Mouse (Mus musculus) adrenal gland, postnatal 10 days (tissue): Measurements from ENCODE around the gene AI837181. TPM values are rescaled to one million over a fixed set of nuclear protein-coding genes. Genes with fewer than 3 reads are reported as not detected.
A peak's percentile ranks its signal among the peaks of the same experiment; 100 is the strongest.

Experiments used
- DNase-seq: peaks from one replicate; pipeline ENCODE4 v3.0.0; 2021; ENCODE audit warnings: mixed read lengths
- total RNA-seq, 2 experiments: library from RNA; stranded (reverse); gene quantifications; 2 replicates each; pipeline ENCODE4 v1.2.3; 2021

AI837181 gene
- total RNA-seq, 2 experiments from 2014 or later, result 42.5 to 43.8 TPM

DNA sequence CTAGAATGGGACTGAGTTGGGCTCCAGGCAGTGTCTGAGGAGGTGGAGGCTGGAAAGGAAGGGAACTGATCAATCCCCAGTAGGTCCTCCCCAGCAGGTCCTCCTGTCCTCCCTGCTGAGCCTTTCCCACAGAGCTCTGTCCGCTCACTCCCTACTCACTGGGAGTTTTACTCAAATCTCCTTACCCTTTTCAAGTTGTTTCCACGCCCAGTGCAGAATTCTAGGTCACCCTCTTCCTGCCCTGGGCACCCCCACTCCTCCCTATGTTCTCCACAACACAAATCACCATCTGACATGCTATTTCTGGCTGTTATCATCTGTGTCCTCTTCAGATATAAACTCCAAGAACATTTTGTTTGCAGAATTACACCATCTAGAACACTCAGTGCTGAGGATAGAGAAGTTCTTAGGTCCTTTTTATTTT lies 10.4 kb upstream of the AI837181 start:
- DNase-seq, result no peak

DNA sequence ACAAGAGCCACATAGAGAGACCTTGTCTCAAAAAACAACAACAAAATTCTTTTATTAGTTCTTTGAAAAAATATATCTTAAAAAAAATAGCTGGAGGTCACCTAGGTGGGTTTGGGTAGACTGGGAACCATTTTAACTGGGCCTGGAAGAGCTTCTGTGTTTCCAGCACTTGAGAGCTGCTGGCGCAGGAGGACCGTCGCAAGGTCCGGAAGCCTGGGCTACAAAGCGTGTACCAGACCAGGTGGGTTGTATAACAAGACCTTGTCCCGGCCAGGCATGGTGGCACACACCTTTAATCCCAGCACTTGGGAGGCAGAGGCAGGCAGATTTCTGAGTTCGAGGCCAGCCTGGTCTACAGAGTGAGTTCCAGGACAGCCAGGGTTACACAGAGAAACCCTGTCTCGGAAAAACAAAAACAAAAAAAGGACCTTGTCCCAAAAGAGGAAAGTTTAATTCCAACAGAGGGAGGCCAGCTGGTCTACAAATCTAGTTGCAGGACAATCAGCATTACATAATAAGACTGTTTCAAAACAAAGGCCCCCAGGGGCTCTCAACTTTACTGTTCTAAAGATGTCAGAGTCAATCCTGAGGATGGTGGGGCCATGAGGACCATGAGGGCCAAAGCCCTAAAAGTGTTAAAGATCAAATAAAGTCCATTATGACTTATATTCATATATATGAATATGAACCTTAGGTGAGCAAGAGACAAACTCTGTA lies 6.0 kb upstream of the AI837181 start:
- no peak for DNase-seq

DNA sequence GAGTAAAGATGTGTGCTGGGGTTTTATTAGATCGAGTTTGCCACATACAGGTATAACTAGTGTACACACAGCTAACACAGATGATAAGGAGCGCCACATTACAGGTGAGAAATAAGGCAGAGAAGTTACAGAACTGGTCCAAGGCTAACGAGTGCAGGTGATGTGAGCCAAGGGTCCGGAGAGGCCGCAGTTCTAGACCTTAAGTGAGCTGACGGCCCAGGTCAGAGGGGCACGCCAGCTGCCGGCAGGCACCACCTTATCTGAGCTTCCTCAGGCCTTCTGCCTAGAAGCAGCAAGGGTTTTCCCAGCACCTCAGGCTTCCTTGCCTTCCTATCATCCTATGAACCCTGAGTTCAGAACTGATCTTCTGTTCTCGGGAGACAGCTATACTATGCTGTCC lies 5.3 kb upstream of the AI837181 start:
- DNase-seq, result no peak

DNA sequence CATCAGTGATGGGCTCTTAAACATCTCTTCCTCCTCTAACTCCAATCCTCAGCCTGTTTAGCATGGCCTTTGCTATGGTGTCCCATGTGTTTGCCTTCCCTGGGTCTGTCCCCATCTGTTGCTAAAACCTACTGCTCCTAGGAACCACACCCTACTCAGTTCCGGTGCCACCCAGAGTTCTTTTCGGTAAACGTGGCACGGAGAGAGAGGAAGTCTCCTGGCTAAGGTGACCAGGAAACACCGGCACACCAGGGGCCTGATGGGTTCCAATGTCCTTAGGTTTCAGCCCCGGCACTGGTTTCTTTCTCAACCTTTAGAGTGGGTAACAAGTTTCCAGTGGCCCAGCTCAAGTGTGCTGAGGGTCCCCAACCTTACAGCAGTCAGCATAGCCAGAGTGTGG lies 4.4 kb upstream of the AI837181 start:
- no peak for DNase-seq

DNA sequence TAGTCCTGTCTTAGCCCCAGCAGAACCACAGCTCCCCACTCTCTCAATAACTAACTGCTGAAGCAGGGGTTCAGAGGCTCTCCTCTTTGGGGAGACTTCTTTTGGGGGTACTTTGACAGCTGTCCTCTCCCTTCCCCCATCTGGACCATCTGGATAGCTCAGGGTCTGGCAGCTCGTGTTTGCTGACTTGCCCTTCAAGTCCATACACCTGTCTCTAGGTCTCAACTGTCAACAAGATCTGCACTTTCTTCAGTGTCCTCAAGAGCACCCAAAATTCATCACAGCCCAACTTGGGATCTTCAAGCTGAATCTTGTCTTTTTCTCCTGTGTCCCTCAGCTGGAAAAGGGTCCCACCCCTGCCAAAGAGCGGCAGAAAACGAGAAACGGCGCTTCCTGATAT lies 3.2 kb upstream of the AI837181 start:
- DNase-seq, result no peak

DNA sequence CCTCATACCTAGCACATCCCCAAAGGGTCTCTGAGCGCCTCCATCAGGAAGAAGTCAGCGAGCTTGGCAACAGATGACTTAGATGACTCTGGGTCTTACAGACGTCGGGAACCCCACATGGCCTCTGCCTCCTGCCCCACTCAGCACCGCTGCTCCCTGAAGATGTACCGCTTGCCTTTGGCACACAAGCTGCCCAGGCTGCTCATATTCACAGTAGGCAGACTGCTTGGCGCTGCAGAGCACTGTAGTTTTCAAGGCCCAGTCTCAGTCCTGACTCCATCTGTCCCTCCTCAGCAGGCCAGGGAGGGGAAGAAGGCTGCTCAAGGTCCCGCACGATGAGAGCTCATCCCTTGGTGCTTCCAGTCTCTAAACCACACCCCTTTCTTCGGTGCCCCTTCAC lies 2.7 kb upstream of the AI837181 start:
- DNase-seq, result peak; percentile 23

DNA sequence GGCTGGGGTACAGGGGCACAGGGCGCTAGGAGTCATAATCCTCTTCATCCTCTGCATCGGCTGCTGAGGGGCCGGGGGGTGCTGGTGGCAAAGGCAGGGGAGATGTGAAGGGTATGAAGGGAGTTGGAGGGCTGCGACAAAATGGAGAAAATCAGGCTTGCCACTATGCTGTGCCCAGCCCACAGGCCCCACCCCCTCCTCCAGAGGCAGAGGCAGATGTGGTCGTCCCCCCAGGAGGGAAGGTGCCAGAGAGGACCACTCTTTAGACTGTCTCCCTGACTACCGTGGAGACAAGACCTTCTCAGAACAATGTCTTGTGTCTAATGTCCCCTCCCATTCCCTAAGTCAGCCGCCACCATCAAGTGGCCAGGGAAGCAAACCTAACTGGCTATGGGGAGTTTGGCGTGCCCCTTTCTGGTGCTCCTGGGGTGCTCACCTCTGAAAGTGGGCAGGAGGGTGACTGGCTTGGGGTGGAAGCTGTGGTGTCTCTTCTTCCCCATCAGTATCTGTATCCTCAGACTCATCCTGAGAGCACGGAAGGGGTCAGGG lies 2.0 kb upstream of the AI837181 start:
- no peak for DNase-seq

DNA sequence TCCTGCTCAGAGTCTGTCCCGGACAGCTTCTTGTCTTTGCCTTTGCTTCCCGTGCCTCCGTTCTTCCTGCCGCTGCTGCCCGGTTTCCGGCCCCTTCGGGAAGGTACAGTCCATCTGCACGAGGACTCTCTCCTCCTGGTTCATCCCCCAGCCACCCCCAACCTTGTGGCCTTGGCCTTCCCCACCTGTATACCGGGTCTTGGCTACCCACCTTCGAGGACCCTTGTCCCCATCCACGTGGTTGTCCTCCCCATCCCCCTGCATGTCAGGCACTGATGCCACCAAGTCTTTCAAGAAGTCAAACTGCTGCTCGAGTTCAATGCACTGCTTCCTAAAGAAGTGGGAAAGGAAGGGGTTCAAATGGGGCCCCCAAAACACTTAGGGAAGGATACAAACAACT lies 1.4 kb upstream of the AI837181 start:
- DNase-seq, result no peak

DNA sequence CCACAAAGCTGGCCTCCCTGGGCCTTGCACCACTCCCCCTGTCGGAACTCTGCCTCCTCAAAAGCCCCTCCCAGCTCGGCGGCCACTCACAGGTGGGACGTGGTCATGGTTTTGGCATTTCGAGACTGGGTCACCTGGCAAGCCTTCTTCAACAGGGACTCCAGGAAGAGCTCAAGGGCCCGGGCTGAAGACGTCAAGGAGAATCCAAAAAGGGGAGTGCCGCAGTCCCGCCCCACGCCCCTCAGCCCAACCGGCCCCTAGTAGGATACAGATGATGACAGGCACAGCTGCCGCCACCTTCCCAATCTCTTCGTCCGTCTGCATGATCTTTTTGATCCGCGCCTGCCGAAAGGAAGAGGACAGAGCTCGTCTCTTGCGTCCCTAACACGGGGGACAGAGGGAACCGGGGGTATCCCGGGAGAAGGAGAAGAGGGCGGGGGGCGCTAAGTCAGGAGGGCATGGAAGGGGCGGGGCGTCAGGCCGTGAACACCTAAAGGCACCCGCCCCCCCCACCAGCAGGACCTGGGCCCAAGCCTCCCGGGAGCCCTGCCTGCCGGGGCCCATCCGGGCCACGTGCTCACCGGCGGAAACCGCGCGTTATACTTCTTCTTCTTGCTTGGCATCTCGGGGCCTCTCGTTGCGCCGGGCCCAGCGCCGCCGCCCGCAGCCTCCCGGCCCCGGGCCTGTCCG lies 707 bp upstream of the AI837181 start:
- peak; percentile 82 for DNase-seq

DNA sequence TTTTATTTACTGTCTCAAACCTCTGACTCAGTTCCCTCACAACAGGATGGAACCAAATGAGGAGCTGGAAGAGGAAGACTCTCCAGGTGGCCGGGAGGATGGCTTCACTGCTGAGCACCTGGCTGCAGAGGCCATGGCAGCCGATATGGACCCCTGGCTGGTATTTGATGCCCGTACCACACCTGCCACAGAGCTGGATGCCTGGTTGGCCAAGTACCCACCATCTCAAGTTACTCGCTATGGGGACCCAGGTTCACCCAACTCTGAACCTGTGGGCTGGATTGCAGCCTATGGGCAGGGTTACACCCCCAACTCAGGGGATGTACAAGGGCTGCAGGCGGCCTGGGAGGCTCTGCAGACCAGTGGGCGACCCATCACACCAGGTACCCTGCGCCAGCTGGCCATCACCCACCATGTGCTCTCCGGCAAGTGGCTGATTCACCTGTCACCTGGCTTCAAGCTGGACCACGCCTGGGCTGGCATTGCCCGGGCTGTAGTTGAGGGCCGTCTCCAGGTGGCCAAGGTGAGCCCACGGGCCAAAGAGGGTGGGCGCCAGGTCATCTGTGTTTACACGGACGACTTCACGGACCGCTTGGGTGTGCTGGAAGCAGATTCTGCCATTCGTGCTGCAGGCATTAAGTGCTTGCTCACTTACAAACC lies 1.1 kb downstream of the AI837181 start:
- DNase-seq, result no peak

DNA sequence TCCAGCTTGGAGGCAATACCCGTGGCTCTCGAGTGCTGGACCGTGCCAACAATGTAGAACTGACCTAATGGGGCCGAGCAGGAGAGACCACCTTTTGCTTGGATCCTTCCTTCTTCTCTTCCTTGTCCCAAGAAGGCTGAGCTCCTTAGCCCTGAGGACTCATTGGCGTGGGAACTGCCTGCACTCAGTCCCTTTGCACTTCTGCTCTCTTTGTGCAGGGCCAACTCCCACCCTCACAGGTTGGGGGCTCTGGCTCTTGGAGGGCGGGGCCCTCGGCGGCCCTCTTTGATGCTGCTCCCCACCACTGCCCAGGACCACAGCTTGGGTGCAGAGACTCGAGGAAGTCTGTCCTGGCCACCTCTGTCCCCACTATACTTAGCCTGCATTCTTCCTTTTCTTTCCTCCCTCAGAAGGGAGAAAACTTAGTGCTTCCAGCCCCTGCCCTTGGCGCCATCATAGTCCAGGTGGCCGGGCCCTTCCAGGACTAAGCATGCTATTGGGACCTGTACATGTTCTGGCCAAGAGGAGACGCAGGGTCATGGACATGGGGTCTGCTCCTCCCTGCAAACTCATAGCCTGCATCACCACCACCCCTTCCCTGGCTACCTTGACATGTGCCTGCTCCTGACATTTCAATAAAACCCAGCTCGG lies 1.8 kb downstream of the AI837181 start:
- DNase-seq, result no peak

DNA sequence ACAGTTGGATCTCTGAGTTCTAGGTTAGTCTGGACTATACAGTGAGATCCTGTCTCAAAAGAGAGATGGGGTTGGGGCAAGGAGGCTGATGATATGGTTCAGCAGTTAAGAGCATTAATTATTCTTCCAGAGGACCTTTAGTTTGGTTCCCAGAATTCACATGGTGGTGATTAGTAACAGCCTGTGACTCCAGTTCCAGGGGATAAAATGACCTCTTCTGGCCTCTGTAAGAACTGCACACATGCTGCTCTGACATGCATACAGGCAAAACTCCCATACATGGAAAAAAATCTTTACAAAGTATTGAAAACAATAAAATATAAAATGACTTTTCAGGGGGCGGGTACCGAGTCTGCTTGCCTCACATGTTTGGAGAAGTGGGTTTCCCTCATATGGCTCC lies 3.1 kb downstream of the AI837181 start:
- DNase-seq, result peak; percentile 58

DNA sequence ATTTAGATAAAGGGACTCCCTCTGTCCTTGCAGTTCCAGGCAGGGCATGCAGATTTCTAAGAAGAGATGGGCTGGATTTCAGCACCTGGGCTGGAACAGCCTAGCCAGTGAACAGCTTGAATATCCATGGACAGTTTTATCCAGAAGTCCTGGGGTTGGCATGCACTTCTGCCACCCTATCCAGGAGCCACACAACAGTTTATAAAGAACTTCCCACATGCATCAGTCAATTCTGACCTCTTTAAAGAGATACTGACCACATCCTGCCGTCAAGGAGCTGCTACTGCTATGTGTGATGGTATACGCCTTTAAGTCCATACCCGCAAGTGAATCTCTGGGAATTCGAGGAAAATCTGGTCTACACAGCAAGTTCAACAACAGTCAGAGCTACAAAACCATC lies 4.3 kb downstream of the AI837181 start:
- no peak for DNase-seq

DNA sequence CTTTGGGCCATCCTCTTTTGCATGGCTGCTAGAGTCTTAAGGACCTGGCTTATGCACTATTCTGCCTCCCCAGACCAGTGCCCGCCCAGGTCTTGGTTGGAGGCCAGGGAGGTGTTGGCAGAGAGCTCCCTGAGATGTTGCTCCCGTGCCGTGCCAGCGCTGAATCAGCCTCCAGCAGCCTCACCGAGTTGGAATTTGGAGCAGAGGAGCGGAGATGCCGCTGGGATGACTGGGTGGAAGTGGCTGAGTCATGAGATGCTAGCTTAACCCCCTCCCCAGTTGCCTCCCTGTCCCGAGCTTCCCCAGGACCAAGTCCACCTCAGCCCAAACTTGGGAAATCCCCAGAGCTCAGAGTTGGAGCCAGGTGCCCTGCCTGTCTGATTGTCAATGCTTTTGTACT lies 4.9 kb downstream of the AI837181 start:
- DNase-seq, result peak; percentile 88

DNA sequence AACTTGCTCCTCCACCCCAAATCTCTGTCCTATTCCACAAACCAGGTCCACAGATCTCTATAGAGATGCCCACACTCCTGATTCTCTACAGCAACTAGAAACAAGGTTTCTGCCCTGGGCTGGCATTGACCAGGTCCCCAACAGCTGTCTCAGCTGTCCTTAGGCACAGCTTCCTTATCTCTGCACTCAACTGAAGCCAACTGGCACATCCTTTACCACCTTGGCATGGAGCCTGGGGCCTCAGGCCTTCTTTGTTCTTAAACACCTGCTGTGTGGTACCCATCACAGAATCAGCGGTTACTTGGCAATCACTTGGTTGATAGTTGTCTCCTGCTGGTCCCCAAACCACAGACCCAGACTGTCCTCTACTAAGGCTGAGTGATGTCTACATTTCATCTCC lies 5.5 kb downstream of the AI837181 start:
- DNase-seq, result peak; percentile 48

DNA sequence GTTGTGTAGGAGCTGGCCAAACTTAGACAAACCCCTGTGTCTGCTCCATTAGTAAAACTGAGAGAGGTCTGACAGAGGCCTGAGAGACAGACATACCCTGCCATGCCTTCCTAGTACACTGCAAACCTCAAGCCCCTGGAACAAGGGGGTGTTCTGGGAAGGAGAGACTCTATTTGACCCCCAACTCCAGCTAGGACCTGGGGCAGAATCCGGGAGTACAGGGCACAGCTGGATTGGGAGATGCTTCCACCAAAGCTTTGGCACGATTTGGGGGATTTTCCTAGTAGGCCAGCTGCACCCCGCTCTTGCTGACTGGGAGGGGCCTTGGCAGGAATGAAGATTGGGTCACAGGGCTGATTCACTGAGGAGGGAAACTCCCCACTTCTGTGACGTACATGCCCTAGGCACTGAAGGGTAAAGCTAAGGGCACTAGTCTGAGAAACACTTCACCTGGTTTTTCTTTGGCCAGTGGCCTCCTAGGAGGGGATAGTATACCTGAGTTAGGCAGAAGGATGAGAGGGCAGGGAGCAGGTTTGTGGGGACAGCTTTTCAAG lies 7.0 kb downstream of the AI837181 start:
- no peak for DNase-seq

DNA sequence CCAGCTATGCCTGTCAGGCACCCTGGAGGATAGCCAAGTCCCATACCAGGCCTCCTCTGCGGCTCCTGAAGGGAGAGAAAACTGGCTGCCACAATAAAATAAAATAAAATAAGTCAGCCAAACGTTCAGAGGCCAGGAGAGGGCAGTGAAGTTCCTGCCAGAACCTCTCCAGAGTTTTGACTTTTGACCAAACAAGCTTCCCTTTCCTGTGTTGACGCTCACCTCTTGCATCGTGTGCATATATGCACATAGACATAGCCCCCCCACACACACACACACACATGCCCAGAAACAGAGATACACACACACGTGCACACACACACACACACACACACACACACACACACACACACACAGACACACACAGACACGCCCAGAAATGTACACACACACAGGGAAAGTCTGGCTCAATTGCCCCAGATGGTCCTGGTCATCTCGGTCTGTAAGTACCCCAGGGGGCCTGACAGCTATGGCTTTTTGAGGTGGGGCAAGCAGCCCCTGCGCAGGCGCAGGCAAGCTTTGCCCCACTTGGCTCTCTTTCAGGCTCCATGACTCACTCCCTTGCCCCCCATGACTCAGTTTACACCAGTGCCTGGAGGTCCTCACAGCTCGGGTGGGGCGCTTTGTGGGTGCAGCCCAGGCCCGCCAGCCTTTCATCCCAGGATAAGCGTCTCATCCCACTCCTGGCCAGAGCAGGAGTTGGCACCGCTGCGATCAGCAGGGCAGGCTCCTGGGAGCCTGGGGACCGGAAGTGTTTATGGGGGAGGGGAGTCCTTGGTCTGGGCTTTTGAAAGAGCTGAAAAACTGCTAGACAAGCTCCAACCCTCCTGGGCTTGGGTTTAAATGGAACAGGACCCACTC lies 8.3 kb downstream of the AI837181 start:
- peak; percentile 83 for DNase-seq

DNA sequence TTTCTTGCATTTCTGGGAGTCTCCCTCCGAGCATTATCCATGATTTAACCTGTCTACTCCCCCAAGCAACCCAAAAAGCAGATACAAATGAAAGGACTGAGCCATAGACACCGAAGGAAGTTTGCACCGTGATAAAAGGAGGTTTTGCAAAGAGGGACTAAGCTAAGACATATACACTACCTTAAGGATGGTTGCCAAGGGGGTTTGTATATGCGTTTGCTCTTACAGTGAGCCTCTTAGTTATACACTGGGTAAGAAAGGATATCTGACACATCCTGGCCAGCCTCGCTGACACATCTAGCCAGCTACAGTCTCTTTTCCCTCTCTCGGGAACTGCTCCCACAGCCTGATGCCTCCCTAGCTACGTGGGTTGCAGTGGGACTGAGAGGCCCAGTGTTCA lies 9.0 kb downstream of the AI837181 start:
- DNase-seq, result no peak

DNA sequence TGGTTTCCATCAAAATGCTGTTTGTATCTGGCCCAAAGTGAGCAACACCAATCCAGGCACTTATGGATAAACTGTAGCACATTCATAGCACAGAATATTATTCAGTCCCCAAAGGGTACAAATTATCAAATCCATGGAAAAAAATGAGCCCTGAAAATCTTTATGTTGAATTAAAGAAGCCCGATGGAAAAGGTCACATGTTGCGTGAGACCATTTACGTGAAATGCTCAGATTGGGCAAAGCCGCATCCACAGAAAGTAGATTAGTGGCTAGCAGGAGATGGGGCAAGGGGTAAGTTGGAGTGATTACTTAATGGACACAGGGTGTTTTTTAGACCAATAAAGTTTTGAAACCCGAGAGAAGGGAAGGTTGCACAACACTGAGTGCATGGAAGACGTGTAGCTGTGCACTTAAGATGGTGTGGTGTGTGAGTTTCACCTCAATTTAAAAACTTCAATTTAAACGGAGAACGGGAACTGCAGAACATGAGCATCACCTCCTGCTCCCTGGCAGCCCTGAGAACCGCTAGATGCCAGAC lies 19.5 kb downstream of the AI837181 start:
- no peak for DNase-seq

DNA sequence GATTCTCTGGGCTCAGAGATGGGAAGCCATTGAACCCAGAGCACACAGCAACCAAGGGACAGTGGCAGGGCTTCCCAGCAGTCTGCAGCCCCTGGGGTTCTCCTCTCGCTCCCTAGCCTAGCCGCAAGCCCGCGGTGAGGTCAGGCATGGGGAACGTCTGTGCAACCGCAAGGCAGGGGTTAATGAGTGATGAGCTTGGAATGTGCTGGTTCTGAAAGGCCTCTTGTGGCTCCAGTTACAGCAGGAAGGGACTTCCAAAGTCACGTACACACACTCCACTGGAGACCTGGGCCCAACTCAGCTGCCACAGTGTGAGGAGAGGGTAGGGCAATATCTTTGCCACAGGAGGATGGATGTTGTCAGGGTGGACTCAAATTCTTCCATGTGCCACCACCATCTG lies 20.0 kb downstream of the AI837181 start:
- no peak for DNase-seq

DNA sequence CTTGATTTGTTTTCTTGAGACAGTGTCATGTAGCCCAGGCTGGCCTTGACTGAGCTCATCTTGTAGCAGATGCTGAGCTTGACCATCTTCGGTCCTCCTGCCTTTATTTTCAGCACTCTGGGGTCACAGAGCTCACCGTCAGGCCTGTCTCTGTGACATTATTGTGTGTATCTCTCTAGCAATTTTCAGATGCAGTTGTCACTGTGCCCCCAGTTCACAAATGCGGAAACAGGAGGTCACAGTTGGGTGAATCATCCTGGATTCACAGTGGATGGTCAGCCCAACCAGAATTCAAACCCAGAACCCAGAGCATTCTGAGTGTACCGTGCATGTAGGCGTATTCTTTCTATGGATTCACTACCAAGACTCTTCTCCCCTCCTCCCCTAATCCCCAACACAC lies 20.8 kb downstream of the AI837181 start:
- no peak for DNase-seq
